Mouse (Mus musculus) embryonic fibroblast, embryonic 13.5 days (primary cell): ENCODE measurements around the gene Eif2a. TPM values are rescaled to one million over a fixed set of nuclear protein-coding genes. Genes with fewer than 3 reads are reported as not detected.
A peak's percentile ranks its signal among the peaks of the same experiment; 100 is the strongest.

Experiments
- H3K27ac ChIP-seq: 2 replicates; pipeline ENCODE4 v1.5.1; 2012; ENCODE audit warnings: low read length, control low read depth, inconsistent platforms; ENCODE audit not compliant: insufficient read depth
- H3K4me1 ChIP-seq: 2 replicates; pipeline ENCODE4 v1.6.1; 2011; ENCODE audit warnings: low read length; ENCODE audit not compliant: control insufficient read depth, insufficient read depth
- H3K4me3 ChIP-seq: 2 replicates; pipeline ENCODE4 v1.5.1; 2011; ENCODE audit warnings: mild to moderate bottlenecking, control low read depth, low read length; ENCODE audit not compliant: insufficient read depth
- CTCF ChIP-seq: IDR thresholded peaks from 2 replicates; pipeline ENCODE4 v1.5.1; 2011; ENCODE audit warnings: mild to moderate bottlenecking, control low read depth, low read length, moderate library complexity, borderline replicate concordance; ENCODE audit not compliant: insufficient read depth
- POLR2A ChIP-seq: IDR thresholded peaks from 2 replicates; pipeline ENCODE4 v1.6.1; 2011; ENCODE audit warnings: low read depth, mild to moderate bottlenecking, control low read depth, low read length, moderate library complexity
- polyA plus RNA-seq: library from polyadenylated mRNA; stranded (reverse); fragments of >200 nt; gene quantifications from 2 replicates; pipeline ENCODE4 v1.2.4, GENCODE M21; 2011; ENCODE audit warnings: low read depth; ENCODE audit not compliant: missing spikeins, insufficient read length

The Eif2a gene
- polyA plus RNA-seq, result 85.3 and 107 TPM in 2 replicates

DNA sequence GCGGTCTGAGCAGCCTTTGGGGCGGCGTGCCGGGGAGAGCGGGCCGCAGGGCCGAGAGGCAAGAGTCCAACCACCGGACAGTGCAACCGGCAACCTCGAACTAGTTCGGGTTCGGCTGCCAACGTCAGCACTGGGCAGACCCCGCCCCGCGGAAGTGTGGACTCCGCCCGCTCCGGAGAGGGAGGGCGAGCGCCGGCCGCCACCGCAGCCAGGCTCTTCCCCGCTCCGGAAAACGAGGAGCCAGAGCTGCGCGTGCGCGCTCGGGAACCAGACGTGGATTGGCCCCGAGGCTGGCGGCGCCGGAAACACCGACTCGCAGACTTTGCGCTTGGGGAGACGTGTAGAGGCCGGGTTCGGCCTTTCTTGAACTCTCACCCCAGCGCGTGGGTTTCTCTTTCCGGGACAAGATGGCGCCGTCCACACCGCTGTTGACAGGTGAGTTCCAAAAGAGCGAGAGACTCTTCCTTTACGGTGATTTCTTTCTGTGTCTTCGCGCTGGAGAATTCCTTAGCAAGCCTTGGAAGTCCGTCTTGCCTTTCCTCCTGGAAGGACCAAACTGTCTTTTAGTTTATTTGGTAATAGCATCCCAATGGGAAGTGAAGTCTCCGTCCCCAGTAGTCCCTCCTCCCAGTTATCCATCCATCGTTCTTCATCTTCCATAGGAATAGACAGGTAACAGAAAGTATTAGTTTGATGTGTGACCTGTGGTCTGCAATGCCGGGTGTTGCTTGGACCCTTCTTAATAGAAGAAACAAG, at the start of gene Eif2a, which contains the start of gene Serp1:
Gene Eif2a, plus strand, starts transcription at position 170 of the 756 bp plus-strand sequence.
Gene Serp1, minus strand, starts transcription at position 241 of the 756 bp plus-strand sequence.
- Histone ChIP-seq H3K4me3 (peak within 1 kb of the TSS; percentile 92), H3K27ac (peak within 1 kb of the TSS; percentile 56), H3K4me1 (no peaks in the 10 kb centered on the region; the same call in 1 of the 2 replicates)
- peak; percentile 98 for TF ChIP-seq POLR2A
- no peak for TF ChIP-seq CTCF

DNA sequence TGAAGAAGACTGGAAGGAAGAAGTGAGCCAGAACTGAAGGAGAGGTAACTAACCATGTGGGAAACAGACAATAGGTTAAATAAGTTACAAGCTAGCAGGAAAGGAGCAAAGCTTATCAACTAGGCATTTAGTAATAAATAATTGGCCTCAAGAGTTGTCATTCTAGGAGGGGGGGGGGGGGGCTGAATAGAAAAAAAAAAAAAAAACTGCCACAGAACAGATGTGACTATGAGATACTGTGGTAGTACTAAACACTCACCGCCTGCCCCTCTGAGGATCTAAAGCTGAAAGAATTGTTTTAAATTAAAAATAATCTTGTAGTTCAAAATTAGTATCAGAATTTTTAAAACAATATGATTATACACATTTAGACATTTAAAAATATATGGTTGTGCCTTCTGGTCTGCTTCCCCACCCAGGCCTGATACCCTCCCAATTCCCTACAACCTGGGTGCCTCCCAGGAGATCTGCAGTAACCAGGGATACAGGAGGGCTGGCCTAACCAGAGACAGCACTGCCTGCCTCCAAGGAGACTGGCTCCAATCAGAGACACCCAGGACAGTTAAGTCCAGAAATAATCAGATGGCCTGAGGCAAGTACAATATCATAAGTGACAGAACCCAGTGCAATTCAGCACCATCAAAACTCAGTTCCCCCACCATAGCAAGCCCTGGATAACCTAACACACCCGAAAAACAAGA, 46.7 kb upstream of the Eif2a start:
- H3K27ac ChIP-seq, result no peak overlapping the region
- no peak overlapping the region for H3K4me3 ChIP-seq
- TF ChIP-seq CTCF, result no peak
- no peak for TF ChIP-seq POLR2A
- H3K4me1 ChIP-seq, result no peaks in the 10 kb centered on the region

DNA sequence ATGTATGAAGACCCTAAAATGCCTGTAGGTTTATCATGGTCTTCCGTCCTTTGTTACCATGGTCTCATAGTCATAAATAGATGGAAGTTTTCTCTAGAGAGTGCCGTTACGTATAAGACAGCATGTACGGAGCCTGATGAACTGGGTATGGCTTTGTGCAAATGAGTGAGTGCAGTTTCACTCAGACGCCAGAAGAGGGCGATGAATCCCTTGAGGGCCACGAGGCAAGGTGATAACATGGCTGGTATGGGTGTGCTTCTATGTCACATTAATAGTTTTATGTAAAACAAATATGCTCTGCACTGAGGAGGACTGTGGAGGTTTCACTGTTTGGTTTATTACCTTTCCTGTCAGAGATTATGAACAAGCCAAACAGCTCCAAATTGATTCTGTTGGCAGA, 39.7 kb upstream of the Eif2a start:
- H3K4me1 ChIP-seq, result no peaks in the 10 kb centered on the region
- H3K4me3 ChIP-seq, result no peak overlapping the region
- H3K27ac ChIP-seq, result no peak overlapping the region
- no peak for TF ChIP-seq POLR2A
- no peak for TF ChIP-seq CTCF

DNA sequence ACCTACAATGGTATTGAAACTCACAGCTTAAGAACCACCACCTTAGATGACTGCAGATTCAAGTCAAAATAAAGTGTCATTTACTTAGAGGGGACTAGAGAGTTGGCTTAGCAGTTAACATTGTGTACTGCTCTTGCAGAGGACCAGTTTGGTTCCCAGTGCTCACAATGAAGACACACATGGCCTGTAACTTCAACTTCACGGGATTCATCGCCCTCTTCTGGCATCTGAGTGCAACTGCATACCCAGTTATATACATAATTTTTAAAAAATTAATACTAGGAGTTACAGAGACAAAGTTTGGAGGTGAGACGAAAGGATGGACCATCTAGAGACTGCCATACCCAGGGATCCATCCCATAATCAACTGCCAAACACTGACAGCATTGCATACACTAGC, 38.5 kb upstream of the Eif2a start:
- TF ChIP-seq CTCF, result no peak
- TF ChIP-seq POLR2A, result no peak
- no peak overlapping the region for H3K27ac ChIP-seq
- H3K4me1 ChIP-seq, result no peaks in the 10 kb centered on the region
- no peak overlapping the region for H3K4me3 ChIP-seq

DNA sequence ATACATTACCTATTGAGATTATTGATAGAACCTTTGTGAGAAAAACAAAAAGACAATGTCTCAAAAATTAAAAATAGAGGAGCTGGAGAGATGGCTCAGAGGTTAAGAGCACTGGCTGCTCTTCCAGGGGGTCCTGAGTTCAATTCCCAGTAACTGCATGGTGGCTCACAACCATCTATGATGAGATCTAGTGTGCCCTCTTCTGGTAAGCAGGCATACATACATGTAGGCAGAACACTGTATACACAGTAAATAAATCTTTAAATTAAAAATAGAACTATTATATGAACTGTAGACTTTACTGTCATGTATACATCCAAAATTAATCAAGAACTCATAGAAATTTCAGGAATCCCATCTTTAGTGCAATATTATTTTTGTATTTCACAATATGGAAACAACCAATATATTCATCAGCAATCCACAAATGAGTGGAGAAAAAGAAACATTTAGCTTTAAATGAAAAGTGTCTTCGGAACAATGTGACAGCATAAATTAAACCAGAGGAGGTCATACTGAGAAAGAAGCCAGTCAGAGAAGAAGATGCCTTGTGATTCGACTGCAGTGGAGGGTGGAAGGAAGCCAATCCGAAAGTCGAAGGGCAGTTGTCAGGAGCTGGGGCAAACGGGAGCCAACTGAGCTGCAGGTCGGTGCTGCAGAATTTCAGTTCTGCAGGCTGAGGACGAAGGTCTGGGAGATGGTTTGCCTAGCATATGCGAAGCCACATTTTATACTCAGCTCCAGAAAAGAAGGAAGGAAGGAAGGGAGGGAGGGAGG, 37.4 kb upstream of the Eif2a start:
- Histone ChIP-seq H3K27ac (no peak overlapping the region), H3K4me1 (no peaks in the 10 kb centered on the region), H3K4me3 (no peak overlapping the region)
- TF ChIP-seq CTCF (no peak), POLR2A (no peak)

DNA sequence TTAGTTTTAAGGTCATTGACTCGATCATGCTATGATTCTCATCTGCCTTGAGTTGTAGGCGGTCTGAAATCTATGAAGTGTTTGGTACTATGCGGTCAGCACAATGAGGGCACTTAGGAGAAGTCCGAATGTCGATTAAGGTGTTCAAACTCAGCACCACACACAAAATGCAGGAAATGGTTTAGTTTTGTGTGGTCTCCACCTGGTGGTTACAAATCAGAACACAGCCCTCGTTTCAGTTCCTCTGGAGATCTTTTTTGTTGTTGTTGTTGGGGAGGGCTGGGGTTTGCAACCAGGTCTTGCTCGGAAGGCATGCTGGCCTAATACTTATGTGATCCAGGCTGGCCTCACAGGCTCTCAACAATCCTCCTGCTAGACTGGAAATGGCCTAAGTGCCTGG, 34.8 kb upstream of the Eif2a start:
- TF ChIP-seq CTCF (no peak), POLR2A (no peak)
- Histone ChIP-seq H3K27ac (no peak overlapping the region), H3K4me3 (no peak overlapping the region), H3K4me1 (no peaks in the 10 kb centered on the region)

DNA sequence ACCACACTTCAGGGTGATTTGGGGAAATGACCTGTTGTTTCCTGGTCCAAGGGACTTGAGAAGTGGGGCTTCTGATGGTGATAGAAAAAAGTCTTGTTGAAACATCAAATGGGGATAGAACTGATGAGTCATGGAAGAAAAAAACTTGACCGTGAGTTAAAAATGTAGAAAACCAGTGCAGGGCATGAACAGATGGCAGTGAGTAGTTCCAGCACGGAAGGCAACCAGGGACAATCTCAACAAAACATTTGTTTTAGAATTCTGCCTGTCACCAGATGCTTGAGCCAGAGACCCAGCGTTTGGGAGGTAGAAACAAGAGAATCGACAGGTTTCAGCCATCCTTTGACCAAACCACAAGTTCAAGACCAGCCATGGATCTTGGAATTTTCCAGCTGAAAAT, 32.0 kb upstream of the Eif2a start:
- H3K27ac ChIP-seq, result no peak overlapping the region
- no peak for TF ChIP-seq CTCF
- TF ChIP-seq POLR2A, result no peak
- H3K4me1 ChIP-seq, result no peaks in the 10 kb centered on the region
- H3K4me3 ChIP-seq, result no peak overlapping the region

DNA sequence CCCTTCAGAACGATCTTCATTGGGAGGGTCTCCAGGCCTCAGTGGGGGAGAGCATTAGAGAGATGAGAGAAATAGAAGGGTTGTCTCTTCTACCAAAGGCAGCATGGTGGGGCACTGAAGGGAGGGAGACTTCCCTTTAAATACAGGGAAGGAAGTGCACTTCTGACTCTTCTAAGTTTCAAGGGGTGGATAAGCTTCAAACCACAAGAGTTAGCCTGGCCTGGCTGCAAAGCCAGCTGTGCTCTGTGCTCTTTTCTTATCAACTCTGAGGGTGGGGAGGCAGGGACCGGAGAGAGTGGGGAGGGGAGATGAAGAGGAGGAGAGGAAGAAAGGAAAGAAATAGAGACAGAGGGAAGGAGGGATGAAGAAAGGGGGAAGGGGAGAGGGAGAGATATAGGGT, 23.7 kb upstream of the Eif2a start:
- no peaks in the 10 kb centered on the region for H3K4me1 ChIP-seq
- TF ChIP-seq POLR2A, result no peak
- no peak for TF ChIP-seq CTCF
- no peak overlapping the region for H3K4me3 ChIP-seq
- no peak overlapping the region for H3K27ac ChIP-seq

DNA sequence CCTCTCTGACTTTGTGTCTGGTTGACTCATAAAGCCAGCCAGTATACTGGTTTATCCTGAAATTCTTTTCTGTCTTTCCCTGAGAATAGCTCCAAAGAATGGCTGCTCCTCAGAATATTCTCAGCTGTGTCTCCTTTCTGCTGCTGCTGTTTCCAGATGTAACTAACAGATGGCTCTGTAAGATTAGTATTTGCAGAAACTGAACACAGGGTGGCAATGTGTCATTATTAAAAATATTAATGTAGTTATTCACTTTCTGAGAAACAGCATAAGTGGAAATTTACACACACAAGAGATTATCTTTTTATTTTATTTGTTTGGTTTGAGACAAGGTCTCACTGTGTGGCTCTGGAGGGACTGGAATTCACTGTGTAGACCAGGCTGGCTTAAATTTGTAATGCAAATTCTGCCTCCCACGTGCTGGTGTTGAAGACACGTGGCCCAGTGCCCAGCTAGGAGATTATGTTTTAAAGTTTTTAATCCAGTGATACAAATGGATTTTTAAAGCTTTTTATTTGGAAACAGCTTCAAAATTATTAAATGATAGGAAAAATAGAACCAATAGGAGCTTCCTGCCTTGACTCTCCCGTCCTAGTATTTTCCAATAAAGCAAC, 21.8 kb upstream of the Eif2a start:
- no peak for TF ChIP-seq CTCF
- TF ChIP-seq POLR2A, result no peak
- H3K27ac ChIP-seq, result no peak overlapping the region
- no peaks in the 10 kb centered on the region for H3K4me1 ChIP-seq
- H3K4me3 ChIP-seq, result no peak overlapping the region
